Mouse (Mus musculus) naive thymus-derived CD4-positive, alpha-beta T cell, adult 5 months (primary cell): ENCODE results near the gene Mbtps2. TPM values are rescaled to one million over a fixed set of nuclear protein-coding genes. Genes with fewer than 3 reads are reported as not detected.

Source experiments
- polyA plus RNA-seq: library from polyadenylated mRNA; unstranded; fragments of 100-300 nt; shearing (Covaris generic); gene quantifications from one replicate; pipeline ENCODE4 v1.2.1, GENCODE M21; 2017

The Mbtps2 gene
- 14.1 TPM for polyA plus RNA-seq

GRCm38 (mm10) chrX:157598186-157598996 lies at the start of gene Mbtps2:
Mbtps2 (minus strand) TSS chrX:157598715.

GRCm38 (mm10) chrX:157568840-157569239 lies 29.7 kb downstream of the Mbtps2 start, which contains the start of gene Yy2:
Yy2 (minus strand) TSS chrX:157568985.

GRCm38 (mm10) chrX:157491944-157492726 lies 106.4 kb downstream of the Mbtps2 start, which contains the start of gene Sms:
Sms (minus strand) TSS chrX:157492287.

Other genes with a start within 250 kb of the Mbtps2 start
- not detected for gene Phex, start 183.4 kb downstream of the Mbtps2 start, polyA plus RNA-seq
- 60.2 TPM for gene Sms, start 106.4 kb downstream of the Mbtps2 start, polyA plus RNA-seq
- 2.7 TPM for gene Yy2, start 29.7 kb downstream of the Mbtps2 start, polyA plus RNA-seq
- gene Smpx, start 100.2 kb upstream of the Mbtps2 start, polyA plus RNA-seq: not detected
- not detected for gene Klhl34, start 219.7 kb upstream of the Mbtps2 start, polyA plus RNA-seq